ENCODE assay signal across 10 mouse cellular contexts in genomic region chr9:48646781-48647647, GRCm38 (mm10). TPM values are rescaled to one million over a fixed set of nuclear protein-coding genes. Genes with fewer than 3 reads are reported as not detected.
DNase-seq lines count a peak whose midpoint lies in the region; ATAC-seq and TF ChIP-seq lines count a peak whose summit lies in the region.
"Had no signal": no experiment of that assay in that cellular context is flagged by ENCODE, and none has a peak within 500 bp of the region (broad histone marks: within the 10 kb centered on the region; RNA-seq: fewer than 3 reads in every experiment).

No protein-coding gene starts in this region.

- peak; percentile 34 for DNase-seq in forebrain, embryonic 10.5 days (ENCODE audit: extremely low spot score, low spot score)
- no peak for DNase-seq in forebrain, embryonic 14.5 days (ENCODE audit: low spot score)
- DNase-seq in kidney, adult 2 months, result peak; percentile 30
- no peak for DNase-seq in kidney, adult 8-10 months
- peak; percentile 4 for DNase-seq in right cerebral cortex, postnatal 4 days
- no peak for DNase-seq in right cerebral cortex, adult 18-20 months
- DNase-seq in stomach, postnatal 0 days (ENCODE audit: low spot score), result peak; percentile 14
- DNase-seq in frontal cortex, postnatal 14 days (ENCODE audit: low spot score in 2 of 2), result no peak

- H3K4me1 ChIP-seq in forebrain, embryonic 10.5 days, result peaks cover 66% of the 10 kb centered on the region
- H3K4me1 ChIP-seq in forebrain, embryonic 14.5 days (ENCODE audit: control insufficient read depth, insufficient read depth, low read length), result peaks cover 25% of the 10 kb centered on the region
- peaks cover 15% of the 10 kb centered on the region for H3K4me1 ChIP-seq in kidney, adult 2 months (ENCODE audit: control insufficient read depth, insufficient read depth, low read length)
- no peaks in the 10 kb centered on the region; the same call in 1 of the 2 replicates for H3K4me1 ChIP-seq in stomach, postnatal 0 days (replicated peaks; ENCODE audit: control insufficient read depth, insufficient read depth)

- TF ChIP-seq CTCF in kidney, adult 2 months (conservative IDR thresholded peaks at IDR 0.05; ENCODE audit: insufficient read depth, insufficient read length, low read depth, low read length), result no peak
- no peak for TF ChIP-seq CTCF in stomach, postnatal 0 days (IDR thresholded peaks at IDR 0.05; ENCODE audit: low read depth)

- peak overlapping the region; percentile 89 for H3K27ac ChIP-seq in forebrain, embryonic 10.5 days
- H3K27ac ChIP-seq in forebrain, embryonic 14.5 days (ENCODE audit: low read depth, low read length), result no peak overlapping the region
- no peak overlapping the region for H3K27ac ChIP-seq in kidney, adult 2 months (ENCODE audit: insufficient read depth, low read depth, low read length)
- 0 out of 2 replicates have a peak overlapping the region, but pooled peaks have one; percentile 18 for H3K27ac ChIP-seq in stomach, postnatal 0 days (replicated peaks)
- H3K27ac ChIP-seq: hindbrain, embryonic 14.5 days; liver, embryonic 15.5 days had no signal

- no peaks in the 10 kb centered on the region for H3K36me3 ChIP-seq in forebrain, embryonic 10.5 days (replicated peaks)
- no peaks in the 10 kb centered on the region for H3K36me3 ChIP-seq in forebrain, embryonic 14.5 days (ENCODE audit: control insufficient read depth, insufficient read depth, low read length)
- H3K36me3 ChIP-seq in kidney, adult 2 months (ENCODE audit: control insufficient read depth, insufficient read depth, low read length), result no peaks in the 10 kb centered on the region
- H3K36me3 ChIP-seq in stomach, postnatal 0 days (ENCODE audit: control insufficient read depth, insufficient read depth, low read length), result no peaks in the 10 kb centered on the region
- H3K36me3 ChIP-seq: liver, embryonic 15.5 days had no signal

- no peak overlapping the region for H3K9ac ChIP-seq in forebrain, embryonic 14.5 days (ENCODE audit: low read length)
- H3K9ac ChIP-seq in stomach, postnatal 0 days (ENCODE audit: low read length), result no peak overlapping the region; the same call in 1 of the 2 replicates
- H3K9ac ChIP-seq: hindbrain, embryonic 14.5 days; liver, embryonic 15.5 days had no signal

- 0 out of 2 replicates have a peak, but pooled peaks cover 9% of the 10 kb centered on the region for H3K27me3 ChIP-seq in forebrain, embryonic 10.5 days (ENCODE audit: poor library complexity, severe bottlenecking)
- no peaks in the 10 kb centered on the region; the same call in 1 of the 2 replicates for H3K27me3 ChIP-seq in forebrain, embryonic 14.5 days (replicated peaks; ENCODE audit: control insufficient read depth, insufficient read depth, low read length)
- no peaks in the 10 kb centered on the region for H3K27me3 ChIP-seq in kidney, adult 2 months (replicated peaks; ENCODE audit: control insufficient read depth, insufficient read depth, low read length)
- no peaks in the 10 kb centered on the region for H3K27me3 ChIP-seq in stomach, postnatal 0 days (ENCODE audit: control insufficient read depth, insufficient read depth, low read length)

- peaks cover 16% of the 10 kb centered on the region; the same call in 1 of the 2 replicates for H3K9me3 ChIP-seq in forebrain, embryonic 10.5 days
- H3K9me3 ChIP-seq in forebrain, embryonic 14.5 days (replicated peaks; ENCODE audit: control insufficient read depth, low read length), result no peaks in the 10 kb centered on the region
- no peaks in the 10 kb centered on the region for H3K9me3 ChIP-seq in stomach, postnatal 0 days (ENCODE audit: control insufficient read depth, low read length)
- H3K9me3 ChIP-seq: liver, embryonic 15.5 days had no signal

- ATAC-seq in forebrain, embryonic 14.5 days, result no peak
- ATAC-seq in stomach, postnatal 0 days (ENCODE audit: low FRiP score, low TSS enrichment), result no peak

- no peak for TF ChIP-seq POLR2A in kidney, adult 2 months (IDR thresholded peaks at IDR 0.05; ENCODE audit: low read depth, low read length)

- H3K4me3 ChIP-seq in forebrain, embryonic 10.5 days, result peak overlapping the region; percentile 11; the same call in 1 of the 2 replicates
- H3K4me3 ChIP-seq in forebrain, embryonic 14.5 days (ENCODE audit: low read depth, low read length), result no peak overlapping the region
- H3K4me3 ChIP-seq in kidney, adult 2 months (ENCODE audit: insufficient read depth, low read depth, low read length), result no peak overlapping the region
- H3K4me3 ChIP-seq in stomach, postnatal 0 days (ENCODE audit: low read depth, low read length), result no peak overlapping the region
- H3K4me3 ChIP-seq: liver, embryonic 15.5 days had no signal

- no peak overlapping the region for H3K4me2 ChIP-seq in forebrain, embryonic 14.5 days (ENCODE audit: low read length)
- no peak overlapping the region for H3K4me2 ChIP-seq in stomach, postnatal 0 days (replicated peaks; ENCODE audit: low read depth)
- H3K4me2 ChIP-seq: hindbrain, embryonic 14.5 days; liver, embryonic 15.5 days had no signal

- 39% methylated on average over 16 of the region's 16 CpGs for whole genome bisulfite sequencing in forebrain, embryonic 10.5 days
- WGBS in forebrain, embryonic 14.5 days, result 40% methylated on average over 16 of the region's 16 CpGs
- 66% methylated on average over 16 of the region's 16 CpGs for WGBS in kidney, adult 2 months
- 71% methylated on average over 16 of the region's 16 CpGs for WGBS in stomach, postnatal 0 days

- no peak for TF ChIP-seq EP300 in stomach, postnatal 0 days (optimal IDR thresholded peaks at IDR 0.05)

RNA-seq across cellular contexts. Expression of gene Nnmt, which starts 42.1 kb away (rescaled TPM):
- polyA plus RNA-seq in forebrain, embryonic 10.5 days (2016; fragmentation: Nextera tagmentation; extraction: Ambion mirVana), result 0.73 and 1.2 TPM in 2 replicates
- polyA plus RNA-seq in forebrain, embryonic 14.5 days (2014; fragmentation: Nextera tagmentation; extraction: Ambion mirVana), result 0.72 and 1.1 TPM in 2 replicates
- 2.0 and 3.1 TPM in 2 replicates for polyA plus RNA-seq in kidney, adult 2 months (2012; rRNA removed)
- 3.3 and 5.3 TPM in 2 replicates for polyA plus RNA-seq in stomach, postnatal 0 days (2015; fragmentation: Nextera tagmentation; extraction: Ambion mirVana)

Comparison
In these comparisons a context has a peak if more than half of its experiments do, and no peak if none do; other contexts are left out.
1. DNase-seq: peak in forebrain, embryonic 10.5 days (single experiment), kidney, adult 2 months (single experiment), right cerebral cortex, postnatal 4 days (single experiment) and stomach, postnatal 0 days (single experiment); none in forebrain, embryonic 14.5 days (single experiment), kidney, adult 8-10 months (0 of 2), right cerebral cortex, adult 18-20 months (single experiment) and frontal cortex, postnatal 14 days (0 of 2).
2. H3K27ac ChIP-seq: peak in forebrain, embryonic 10.5 days (single experiment) and stomach, postnatal 0 days (single experiment); none in forebrain, embryonic 14.5 days (single experiment) and kidney, adult 2 months (single experiment).